26 mouse cellular contexts compared by ENCODE assay signal in genomic region chr2:154452951-154453350, GRCm38 (mm10). TPM values are rescaled to one million over a fixed set of nuclear protein-coding genes. Genes with fewer than 3 reads are reported as not detected.
DNase-seq lines count a peak whose midpoint lies in the region; ATAC-seq and TF ChIP-seq lines count a peak whose summit lies in the region.
"Had no signal": no experiment of that assay in that cellular context is flagged by ENCODE, and none has a peak within 500 bp of the region (broad histone marks: within the 10 kb centered on the region; RNA-seq: fewer than 3 reads in every experiment).

No protein-coding gene starts in this region.

- DNase-seq in heart, adult 11 months, result peak; percentile 42
- DNase-seq in left cerebral cortex, adult 2 months (ENCODE audit: extremely low spot score in 1 of 2, low spot score in 2 of 2), result no peak
- DNase-seq in left cerebral cortex, adult 11 months (ENCODE audit: low spot score), result no peak
- DNase-seq in ES-E14 (ENCODE audit: low read depth, low spot score), result no peak
- no peak for DNase-seq in embryo, embryonic 9.5 days (ENCODE audit: extremely low spot score)
- DNase-seq in lung, postnatal 25 days (ENCODE audit: low spot score), result no peak
- DNase-seq: adrenal gland, postnatal 36 days; cerebellum, adult 2 months; cerebellum, postnatal 36 days; gastrocnemius, postnatal 14 days; heart, postnatal 10 days; left cerebral cortex, postnatal 4 days; lung, embryonic 14.5 days; midbrain, embryonic 14.5 days; spleen, adult 18-20 months; thymus, adult 18-20 months; thymus, postnatal 4 days had no signal

- 87% methylated on average over 2 of the region's 2 CpGs for WGBS in heart, embryonic 11.5 days (ENCODE audit: insufficient replicate concordance)

- no peak overlapping the region for H3K9ac ChIP-seq in heart, embryonic 11.5 days (ENCODE audit: low read depth, low read length)
- H3K9ac ChIP-seq in ES-E14 (ENCODE audit: insufficient read depth, low read depth, low read length, poor library complexity, severe bottlenecking), result no peak overlapping the region
- H3K9ac ChIP-seq: embryonic facial prominence, embryonic 12.5 days; forebrain, embryonic 13.5 days; kidney, embryonic 15.5 days; lung, embryonic 14.5 days had no signal

- H3K4me3 ChIP-seq in heart, embryonic 11.5 days (ENCODE audit: low read depth, low read length), result no peak overlapping the region
- H3K4me3 ChIP-seq in left cerebral cortex, adult 2 months, result no peak overlapping the region
- H3K4me3 ChIP-seq in ES-E14 (ENCODE audit: insufficient read depth in 1 of 2, low read depth in 1 of 2, low read length in 2 of 2, poor library complexity in 1 of 2, severe bottlenecking in 1 of 2), result no peak overlapping the region
- H3K4me3 ChIP-seq: embryonic facial prominence, embryonic 12.5 days; erythroblast, embryonic 14.5 days; forebrain, embryonic 13.5 days; heart, embryonic 10.5 days; kidney, embryonic 15.5 days; myocyte had no signal

- peaks cover under 1% of the 10 kb centered on the region; the same call in 1 of the 2 replicates for H3K36me3 ChIP-seq in heart, embryonic 11.5 days (ENCODE audit: control insufficient read depth, insufficient read depth, low read length)
- no peaks in the 10 kb centered on the region; the same call in none of the 2 replicates for H3K36me3 ChIP-seq in ES-E14 (ENCODE audit: control insufficient read depth, insufficient read depth, low read length, poor library complexity, severe bottlenecking)

- no peak overlapping the region for H3K4me2 ChIP-seq in heart, embryonic 11.5 days
- H3K4me2 ChIP-seq: embryonic facial prominence, embryonic 12.5 days; forebrain, embryonic 13.5 days; kidney, embryonic 15.5 days; lung, embryonic 14.5 days had no signal

- no peak overlapping the region for H3K27ac ChIP-seq in heart, embryonic 11.5 days (ENCODE audit: low read depth, low read length)
- no peak overlapping the region for H3K27ac ChIP-seq in left cerebral cortex, adult 2 months
- H3K27ac ChIP-seq in ES-E14 (ENCODE audit: insufficient read depth, low read depth, low read length, poor library complexity, severe bottlenecking), result no peak overlapping the region
- H3K27ac ChIP-seq: embryonic facial prominence, embryonic 12.5 days; forebrain, embryonic 13.5 days; heart, embryonic 10.5 days; kidney, embryonic 15.5 days had no signal

- intact Hi-C loops in left cerebral cortex, adult 2 months (cut with DNase I), result no loop called here

- no peak for ATAC-seq in heart, embryonic 11.5 days (replicated peaks; ENCODE audit: insufficient number of reproducible peaks, low FRiP score, low TSS enrichment)
- ATAC-seq in megakaryocyte progenitor cell, adult 5-6 weeks (replicated peaks; ENCODE audit: poor library complexity), result 0 out of 2 replicates have a peak, but pooled peaks have one; percentile 29
- ATAC-seq: forebrain, embryonic 13.5 days; inflammation-experienced regulatory T-cells, adult 6 months had no signal

- no peaks in the 10 kb centered on the region for H3K9me3 ChIP-seq in heart, embryonic 11.5 days (replicated peaks; ENCODE audit: control insufficient read depth, low read length)
- H3K9me3 ChIP-seq in ES-E14 (ENCODE audit: control insufficient read depth, insufficient read depth, low read depth, low read length), result no peaks in the 10 kb centered on the region
- H3K9me3 ChIP-seq: embryonic facial prominence, embryonic 12.5 days; forebrain, embryonic 13.5 days; heart, embryonic 10.5 days; kidney, embryonic 15.5 days had no signal

- TF ChIP-seq CTCF in left cerebral cortex, adult 2 months (IDR thresholded peaks at IDR 0.05), result peak; percentile 3; the same call in 1 of the 2 replicates

- peaks cover 21% of the 10 kb centered on the region for H3K4me1 ChIP-seq in heart, embryonic 11.5 days (ENCODE audit: control insufficient read depth, insufficient read depth, low read length)
- H3K4me1 ChIP-seq in ES-E14 (ENCODE audit: control insufficient read depth in 2 of 2, insufficient read depth in 2 of 2, low read length in 2 of 2, poor library complexity in 1 of 2), result peaks cover 6% of the 10 kb centered on the region in 2 experiments

- no peaks in the 10 kb centered on the region for H3K27me3 ChIP-seq in heart, embryonic 11.5 days (ENCODE audit: control insufficient read depth, insufficient read depth, low read length)
- H3K27me3 ChIP-seq: embryonic facial prominence, embryonic 12.5 days; forebrain, embryonic 13.5 days; kidney, embryonic 15.5 days had no signal

- in situ Hi-C loops in ES-E14 (cut with MboI; ENCODE audit: low sequenced_read_pairs in 2 of 2, unreplicated experiment in 2 of 2), result no loop called here

TF ChIP-seq in ES-E14, 5 proteins besides CTCF, POLR2A, EP300 and RAD21:
- TF ChIP-seq ZNF384 (IDR thresholded peaks at IDR 0.05; ENCODE audit: low read depth, low read length) (no peak), MAFK (IDR thresholded peaks at IDR 0.05; ENCODE audit: insufficient read depth, low read depth, low read length) (no peak), HCFC1 (IDR thresholded peaks at IDR 0.05; ENCODE audit: borderline replicate concordance, insufficient read depth, low read length) (no peak), ZC3H11A (IDR thresholded peaks at IDR 0.05; ENCODE audit: borderline replicate concordance, low read depth, low read length) (peak; percentile 19; the same call in 1 of the 2 replicates), CHD2 (IDR thresholded peaks at IDR 0.05; ENCODE audit: low read depth, low read length) (no peak)

RNA-seq across cellular contexts. Expression of gene Cbfa2t2, which starts 16.7 kb away (rescaled TPM):
- polyA plus RNA-seq in heart, embryonic 11.5 days (2014; fragmentation: Nextera tagmentation; extraction: Ambion mirVana), result 31.2 and 34.0 TPM in 2 replicates
- 10 to 100 TPM; 54.3 to 57.4 TPM for total RNA-seq in left cerebral cortex, adult 2 months (2021)
- 37.6 and 56.4 TPM in 2 replicates for total RNA-seq in ES-E14 (2012; rRNA removed)
- 14.8 and 23.3 TPM in 2 replicates for total RNA-seq in megakaryocyte progenitor cell, adult 5-6 weeks (2015)
- 10.1 and 11.5 TPM in 2 replicates for total RNA-seq in megakaryocyte progenitor cell, adult 5-6 weeks (2017)

RNA-seq across cellular contexts. Expression of gene Snta1, which starts 45.1 kb away (rescaled TPM):
- polyA plus RNA-seq in heart, embryonic 11.5 days (2014; fragmentation: Nextera tagmentation; extraction: Ambion mirVana), result 14.6 and 22.2 TPM in 2 replicates
- total RNA-seq in left cerebral cortex, adult 2 months (2021), result 10 to 100 TPM; 33.9 to 34.1 TPM
- total RNA-seq in ES-E14 (2012; rRNA removed), result 11.3 and 18.6 TPM in 2 replicates
- not detected in 2 replicates for total RNA-seq in megakaryocyte progenitor cell, adult 5-6 weeks (2015)
- total RNA-seq in megakaryocyte progenitor cell, adult 5-6 weeks (2017), result 0.12 and 0.24 TPM in 2 replicates
- polyA plus RNA-seq: inflammation-experienced regulatory T-cells, adult 6 months had no signal
